Mouse (Mus musculus) bone marrow, adult 2 months (tissue): Measurements from ENCODE around the gene Rplp0. TPM values are rescaled to one million over a fixed set of nuclear protein-coding genes. Genes with fewer than 3 reads are reported as not detected.

Experiments
- H3K27ac ChIP-seq: fragments of 200-500 bp; 2 replicates; pipeline ENCODE4 v1.5.1; 2012; ENCODE audit warnings: low read depth, mild to moderate bottlenecking, control low read depth, inconsistent platforms, low read length; ENCODE audit not compliant: control insufficient read depth, poor library complexity, insufficient read depth
- H3K4me1 ChIP-seq: fragments of 200-500 bp; 2 replicates; pipeline ENCODE4 v1.6.1; 2011; ENCODE audit warnings: low read length; ENCODE audit not compliant: control insufficient read depth, insufficient read depth
- H3K4me3 ChIP-seq: fragments of 200-500 bp; replicated peaks from 2 replicates; pipeline ENCODE3; 2011; ENCODE audit warnings: mild to moderate bottlenecking, low read depth, low read length, control low read depth; ENCODE audit not compliant: control insufficient read depth
- CTCF ChIP-seq: fragments of 200-500 bp; IDR thresholded peaks from 2 replicates; pipeline ENCODE4 v1.5.1; 2011; ENCODE audit warnings: low read length, control low read depth; ENCODE audit not compliant: control insufficient read depth, insufficient read depth
- POLR2A ChIP-seq: fragments of 200-500 bp; IDR thresholded peaks from 2 replicates; pipeline ENCODE4 v1.6.1; 2011; ENCODE audit warnings: low read depth, mild to moderate bottlenecking, control low read depth, low read length, borderline replicate concordance; ENCODE audit not compliant: control insufficient read depth
- WGBS: fragments of 180-500 bp; shearing (Covaris S2); methylation state at CpG from one replicate; pipeline ENCODE4 v1.1.7; 2018; 5-methylcytosine and 5-hydroxymethylcytosine counted together
- polyA plus RNA-seq: library from polyadenylated mRNA; stranded (reverse); fragments of >200 nt; gene quantifications from 2 replicates; pipeline ENCODE4 v1.2.4, GENCODE M21; 2011; ENCODE audit warnings: low replicate concordance; ENCODE audit not compliant: missing spikeins, insufficient read depth, insufficient read length

The Rplp0 gene
- polyA plus RNA-seq, 1 experiment: 1,167 TPM

GRCm38 (mm10) chr5:115543509-115544253 lies 15.6 kb upstream of the Rplp0 start:
- TF ChIP-seq CTCF (no peak), POLR2A (peak; percentile 4; the same call in 1 of the 2 replicates)
- peaks cover 2% of the 10 kb centered on the region for H3K4me1 ChIP-seq
- H3K4me3 ChIP-seq: peak overlapping the region; percentile 66
- peak overlapping the region; percentile 88 for H3K27ac ChIP-seq
- WGBS: 12% methylated on average over 17 of the region's 17 CpGs

- H3K4me1 ChIP-seq: peaks cover 2% of the 10 kb centered on the region
- TF ChIP-seq CTCF (no peak), POLR2A (no peak)
- peak overlapping the region; percentile 88 for H3K27ac ChIP-seq
- H3K4me3 ChIP-seq: peak overlapping the region; percentile 66
- 31% methylated on average over 18 of the region's 18 CpGs for WGBS
Measured at GRCm38 (mm10) chr5:115544655-115545185, 14.5 kb upstream of the Rplp0 start.

- H3K4me1 ChIP-seq: peaks cover 2% of the 10 kb centered on the region
- WGBS: 93% methylated on average over 14 of the region's 14 CpGs
- no peak overlapping the region for H3K4me3 ChIP-seq
- no peak for TF ChIP-seq POLR2A
- TF ChIP-seq CTCF: no peak
- no peak overlapping the region for H3K27ac ChIP-seq
Measured at GRCm38 (mm10) chr5:115545636-115546035, 13.6 kb upstream of the Rplp0 start.

GRCm38 (mm10) chr5:115546536-115546935 lies 12.7 kb upstream of the Rplp0 start:
- H3K4me3 ChIP-seq: no peak overlapping the region
- no peak overlapping the region for H3K27ac ChIP-seq
- 87% methylated on average over 11 of the region's 11 CpGs for WGBS
- peaks cover 2% of the 10 kb centered on the region for H3K4me1 ChIP-seq
- TF ChIP-seq POLR2A (no peak), CTCF (no peak)

GRCm38 (mm10) chr5:115547014-115547413 lies 12.3 kb upstream of the Rplp0 start:
- 89% methylated on average over 6 of the region's 6 CpGs for WGBS

GRCm38 (mm10) chr5:115547421-115547820 lies 11.8 kb upstream of the Rplp0 start:
- 85% methylated on average over 7 of the region's 7 CpGs for WGBS
- H3K27ac ChIP-seq: no peak overlapping the region
- no peak overlapping the region for H3K4me3 ChIP-seq
- no peaks in the 10 kb centered on the region; the same call in 1 of the 2 replicates for H3K4me1 ChIP-seq
- TF ChIP-seq CTCF: no peak

More at GRCm38 (mm10) chr5:115547014-115547413, 12.3 kb upstream of the Rplp0 start:
- Histone ChIP-seq H3K4me3 (no peak overlapping the region), H3K4me1 (peaks cover 1% of the 10 kb centered on the region), H3K27ac (no peak overlapping the region)
- TF ChIP-seq POLR2A: no peak
- no peak for TF ChIP-seq CTCF

- Histone ChIP-seq H3K27ac (no peak overlapping the region), H3K4me3 (no peak overlapping the region), H3K4me1 (no peaks in the 10 kb centered on the region)
- 90% methylated on average over 18 of the region's 18 CpGs for WGBS
- TF ChIP-seq CTCF (no peak), POLR2A (no peak)
Measured at GRCm38 (mm10) chr5:115548501-115549285, 10.6 kb upstream of the Rplp0 start.

- TF ChIP-seq CTCF: no peak
- 0 out of 2 replicates have a peak, but pooled peaks have one; percentile 5 for TF ChIP-seq POLR2A
- no peak overlapping the region for H3K4me3 ChIP-seq
- no peak overlapping the region for H3K27ac ChIP-seq
- 83% methylated on average over 11 of the region's 11 CpGs for WGBS
- H3K4me1 ChIP-seq: no peaks in the 10 kb centered on the region
Measured at GRCm38 (mm10) chr5:115550482-115551005, 8.7 kb upstream of the Rplp0 start.
